Mouse (Mus musculus): Measurements from ENCODE around the gene Rgs19.

Rgs19 gene

DNA sequence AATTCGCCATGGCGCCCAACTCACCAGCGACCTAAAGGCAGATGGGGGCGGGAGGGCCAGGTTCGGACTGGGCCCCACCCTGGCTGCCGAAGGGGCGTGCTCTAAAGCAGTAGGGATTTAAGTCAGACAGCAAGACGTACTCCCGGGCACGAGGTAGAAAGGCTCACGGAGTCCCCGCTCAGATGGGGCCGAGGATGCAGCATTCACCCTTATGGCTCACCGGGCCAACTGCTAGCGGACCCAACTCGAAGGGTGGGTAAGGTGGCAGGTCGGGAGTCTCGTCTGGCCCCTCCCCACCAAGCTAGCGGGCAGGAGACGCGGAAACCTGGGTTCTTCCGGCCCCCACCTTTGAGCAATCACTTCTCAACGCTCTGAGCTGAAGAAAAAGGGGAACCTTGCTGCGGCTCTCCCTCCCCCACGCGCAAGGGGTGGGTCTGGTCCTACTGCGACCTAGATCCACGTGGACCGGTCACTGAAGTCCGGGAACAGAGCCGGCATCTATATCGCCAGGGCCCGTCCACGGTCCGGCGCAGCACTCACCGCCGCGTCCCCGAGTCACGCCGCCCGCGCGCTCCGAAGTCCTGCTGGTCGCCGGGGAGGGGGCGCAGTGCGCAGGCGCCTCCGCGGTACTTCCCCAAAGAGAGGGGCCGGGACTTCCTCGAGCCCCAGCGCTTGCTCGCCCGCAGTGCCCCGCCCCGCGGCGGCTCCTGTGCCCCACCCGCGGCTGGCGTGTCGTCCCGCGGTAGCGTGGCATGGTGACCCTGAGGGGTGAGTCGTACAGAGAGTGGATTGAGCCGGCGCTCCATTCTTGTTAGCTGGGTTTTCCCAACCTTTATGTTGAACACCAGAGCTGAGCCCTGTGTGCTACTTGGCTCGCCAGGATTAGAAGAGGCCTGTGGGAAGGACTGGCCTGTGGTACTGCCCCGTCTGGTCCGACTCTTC is at the start of gene Rgs19:
Rgs19 (minus strand) TSS at position 639 of the 942 bp plus-strand sequence.
- peak; percentile 61 for DNase-seq (ENCODE audit: low spot score)

DNA sequence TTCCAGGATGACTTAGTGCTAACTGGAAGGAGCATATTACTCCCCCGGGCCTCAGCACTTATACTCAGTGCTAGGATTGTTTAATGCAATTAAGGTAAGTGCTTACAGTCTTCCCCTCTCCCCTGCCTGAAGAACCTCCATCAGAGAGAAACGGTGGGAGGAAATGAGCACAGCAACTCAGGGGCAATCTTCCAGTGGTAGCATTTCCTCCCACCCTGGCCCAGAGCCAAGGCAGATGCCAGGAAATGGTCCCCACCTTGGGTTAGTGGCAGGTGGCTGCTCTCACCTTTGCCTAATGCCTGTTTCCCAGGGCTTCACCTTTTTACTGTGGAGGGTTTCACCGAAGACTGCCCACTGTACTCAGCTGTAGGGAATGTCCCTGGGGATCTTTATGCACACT is 36.3 kb upstream of the Rgs19 start:
- DNase-seq (ENCODE audit: low spot score), result no peak

DNA sequence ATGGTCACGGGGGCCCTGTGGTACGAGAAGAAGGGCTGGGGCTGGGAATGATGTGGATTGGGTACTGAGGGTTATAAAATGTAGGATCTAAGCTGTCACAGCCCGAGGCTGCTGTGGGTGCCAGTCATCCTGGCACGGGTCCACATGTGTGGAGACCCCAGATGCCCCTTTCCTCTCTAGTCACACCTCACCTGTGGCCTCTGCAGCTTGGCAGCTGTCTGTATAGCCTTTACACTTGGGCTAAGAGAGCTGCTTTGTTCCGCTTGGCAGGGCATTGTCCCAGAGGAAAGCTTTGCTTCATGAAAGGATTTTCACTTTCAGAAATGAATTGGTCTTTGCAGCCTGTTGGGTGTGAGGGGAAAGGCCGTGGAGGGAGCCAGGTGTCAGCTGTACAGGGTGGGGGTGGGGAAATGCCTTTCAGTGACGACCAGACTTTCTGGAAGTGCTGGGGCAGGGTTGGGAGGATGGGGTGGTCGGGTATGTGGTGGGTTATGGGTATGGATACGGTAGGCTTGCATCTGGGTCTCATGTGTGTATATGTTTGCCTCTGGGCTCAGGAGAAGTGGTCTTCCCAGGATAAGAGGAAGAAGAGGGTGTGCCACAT is 34.0 kb upstream of the Rgs19 start:
- DNase-seq (ENCODE audit: low spot score), result no peak

DNA sequence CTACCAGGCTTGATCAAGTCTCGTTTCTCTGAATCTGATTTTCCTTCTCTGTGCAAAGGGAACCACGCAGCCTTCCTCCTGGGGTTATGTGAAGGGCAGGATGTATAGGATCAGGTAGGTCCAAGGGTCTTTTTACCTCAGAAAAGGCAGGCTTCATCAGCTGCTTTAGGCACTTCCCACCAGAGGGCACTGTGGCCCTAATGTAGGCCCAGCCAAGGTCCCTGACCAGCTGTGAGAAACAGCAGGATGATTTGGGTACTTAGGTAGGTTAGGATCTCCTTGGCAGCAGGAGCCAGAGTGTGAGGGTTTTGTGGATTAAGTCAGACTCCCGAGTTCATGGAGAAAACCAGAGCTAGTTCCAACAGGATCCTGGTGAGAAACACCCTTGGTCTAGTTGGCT is 28.4 kb upstream of the Rgs19 start:
- peak; percentile 7 for DNase-seq (ENCODE audit: low spot score)

DNA sequence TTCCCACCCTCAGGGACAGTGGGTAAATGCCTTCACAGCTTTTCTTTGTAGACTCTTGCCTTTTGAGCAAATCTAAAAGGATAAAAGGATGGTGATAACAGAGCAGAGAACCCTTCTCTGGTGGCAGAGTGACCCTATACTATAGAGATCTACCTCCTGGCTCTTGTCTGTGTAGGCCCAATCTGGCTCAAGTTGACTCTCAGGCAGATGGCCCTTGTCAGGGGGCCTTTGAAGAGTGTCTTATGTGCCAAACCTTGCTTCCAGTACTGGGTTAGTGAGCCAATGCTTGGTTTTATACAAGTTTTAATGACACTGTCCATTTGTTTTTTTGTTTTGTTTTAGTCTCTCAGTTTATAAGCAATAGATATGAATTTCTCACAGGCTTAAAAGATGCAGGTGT is 27.4 kb upstream of the Rgs19 start:
- DNase-seq (ENCODE audit: low spot score), result no peak

DNA sequence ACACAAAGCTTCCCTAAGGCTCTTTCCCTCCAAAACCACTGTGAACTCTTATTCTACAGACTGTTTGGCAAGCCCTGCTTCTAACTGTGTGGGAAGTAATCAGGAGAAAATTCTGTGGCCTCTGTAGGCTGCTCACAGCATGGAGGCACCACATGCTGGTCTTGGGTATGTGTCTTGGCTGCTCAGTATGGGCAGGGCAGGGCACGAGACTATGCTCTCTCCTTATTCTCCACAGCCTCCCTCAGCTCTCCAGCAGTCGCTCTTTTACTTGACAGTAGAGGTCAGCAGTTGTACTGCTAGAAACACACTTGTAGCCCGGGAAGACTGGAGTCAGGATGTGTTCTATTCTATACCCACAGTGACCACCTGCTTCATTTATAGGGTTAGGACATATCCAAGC is 26.3 kb upstream of the Rgs19 start:
- DNase-seq (ENCODE audit: low spot score), result no peak

DNA sequence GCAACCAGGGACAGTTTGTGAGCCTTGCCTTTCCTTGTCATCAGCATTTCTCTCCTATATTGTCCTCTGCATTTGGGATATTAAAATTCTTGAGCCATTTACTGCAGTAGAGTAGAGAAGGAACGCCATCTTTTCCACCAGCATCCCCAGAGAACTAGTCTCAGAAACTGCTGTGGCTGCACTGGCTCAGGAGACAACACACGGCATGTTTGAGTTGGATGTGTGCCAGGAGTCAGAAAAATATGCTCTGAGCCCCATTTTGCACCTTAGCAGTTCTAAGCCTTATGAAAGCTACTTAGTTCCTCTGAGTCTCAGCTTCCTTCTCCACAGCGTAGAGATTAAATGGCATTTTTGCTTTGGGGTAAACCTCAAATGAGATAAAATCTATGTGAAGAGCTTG is 23.2 kb upstream of the Rgs19 start:
- DNase-seq (ENCODE audit: low spot score), result no peak

DNA sequence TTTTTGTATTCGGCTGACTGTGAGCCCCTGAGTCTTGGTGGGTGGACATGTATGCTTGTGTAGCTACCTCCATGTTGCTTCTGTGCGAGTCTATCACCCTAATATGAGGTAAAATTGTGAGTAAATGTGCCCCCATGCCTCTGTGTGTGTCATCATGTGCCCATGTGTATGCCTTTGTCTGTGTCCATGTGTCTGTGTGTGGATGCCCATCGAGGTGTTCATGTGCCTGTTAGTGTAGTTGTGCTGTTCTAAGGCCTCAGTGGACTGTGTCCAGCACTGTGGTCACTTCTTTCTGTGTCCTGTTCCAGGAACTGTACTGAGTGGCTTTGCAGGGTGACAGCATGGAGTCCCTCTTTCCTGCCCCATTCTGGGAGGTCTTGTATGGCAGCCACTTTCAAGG is 21.6 kb upstream of the Rgs19 start:
- DNase-seq (ENCODE audit: low spot score), result no peak

DNA sequence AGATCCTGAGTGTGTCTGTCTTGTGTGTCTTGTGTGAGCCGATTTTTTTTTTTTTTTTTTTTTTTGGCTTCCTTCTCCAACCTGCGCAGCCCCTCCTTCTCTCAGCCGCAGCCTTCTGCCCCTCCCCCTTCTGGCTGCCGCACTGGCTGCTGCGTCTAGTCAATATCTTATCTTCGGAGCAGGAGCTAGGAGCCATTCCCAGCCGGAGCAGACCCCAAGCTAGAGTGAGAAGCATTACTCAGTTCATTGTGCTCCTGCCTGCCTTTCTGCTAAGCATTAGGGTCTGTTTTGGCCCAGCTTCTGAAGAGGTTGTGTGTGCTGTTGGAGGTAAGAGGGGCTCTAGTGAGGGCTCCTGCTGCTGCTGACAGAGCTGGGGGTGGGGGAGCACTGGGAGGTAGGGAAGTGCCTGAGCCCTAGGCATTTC is 21.1 kb upstream of the Rgs19 start, which contains the start of gene Oprl1:
Oprl1 (plus strand) TSS at position 114 of the 424 bp plus-strand sequence.
- DNase-seq (ENCODE audit: low spot score), result no peak

DNA sequence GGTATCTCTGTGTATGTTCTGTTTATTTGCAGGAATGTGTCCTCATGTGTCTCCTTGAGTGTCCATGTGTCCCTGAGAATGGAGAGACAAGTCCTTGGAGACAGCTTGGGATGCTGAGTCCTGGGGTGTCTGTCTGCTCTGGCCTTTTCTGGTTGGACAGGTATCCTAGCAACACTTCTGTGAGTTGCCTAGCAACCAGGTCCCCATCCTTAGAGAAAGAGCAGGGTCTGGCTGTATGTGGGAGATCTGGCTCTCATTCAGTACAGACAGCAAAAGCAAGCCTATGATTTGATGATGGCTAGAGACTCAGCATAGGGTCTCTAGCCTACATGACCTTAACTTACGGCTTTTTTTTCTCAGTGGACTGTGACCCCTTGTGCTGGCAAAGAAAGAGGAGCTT is 20.0 kb upstream of the Rgs19 start:
- DNase-seq (ENCODE audit: low spot score), result no peak

DNA sequence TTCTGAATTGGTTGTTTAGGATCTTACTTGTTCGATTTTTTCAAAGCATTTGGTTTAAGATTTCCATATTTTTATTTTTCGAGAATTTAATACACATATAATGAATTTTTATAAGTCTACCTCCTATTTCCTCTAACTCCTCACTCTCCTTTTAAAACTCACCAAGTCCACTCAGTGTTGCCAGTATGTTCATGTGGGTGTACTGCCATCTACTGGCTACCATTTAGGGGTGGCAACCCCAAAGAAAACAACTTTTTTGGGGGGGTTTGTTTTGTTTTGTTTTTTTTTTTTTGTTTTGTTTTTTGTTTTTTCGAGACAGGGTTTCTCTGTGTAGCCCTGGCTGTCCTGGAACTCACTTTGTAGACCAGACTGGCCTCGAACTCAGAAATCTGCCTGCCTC is 12.9 kb upstream of the Rgs19 start:
- DNase-seq (ENCODE audit: low spot score), result no peak

DNA sequence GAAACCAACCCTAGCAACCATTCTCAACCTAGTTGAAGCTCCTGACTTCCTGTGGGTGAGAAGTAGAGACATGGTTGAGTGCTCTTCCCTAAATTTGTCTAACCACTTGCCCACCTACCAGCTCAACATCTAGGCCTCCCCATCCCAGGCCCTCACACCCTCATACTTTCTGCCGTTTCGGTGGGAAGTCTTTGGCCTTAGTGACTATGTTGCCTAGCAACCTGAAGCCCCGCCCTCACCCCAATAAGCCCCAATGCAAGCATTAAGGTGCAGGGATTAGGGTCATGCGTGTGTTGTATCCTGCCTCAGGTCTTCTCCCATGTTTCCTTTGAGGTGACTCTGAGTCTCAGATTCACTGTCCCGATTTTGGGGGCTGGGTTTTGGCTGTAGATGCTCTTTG is 4.5 kb upstream of the Rgs19 start, which contains the start of gene Lkaaear1:
Lkaaear1 (minus strand) TSS at position 202 of the 400 bp plus-strand sequence.
- no peak for DNase-seq (ENCODE audit: low spot score)

DNA sequence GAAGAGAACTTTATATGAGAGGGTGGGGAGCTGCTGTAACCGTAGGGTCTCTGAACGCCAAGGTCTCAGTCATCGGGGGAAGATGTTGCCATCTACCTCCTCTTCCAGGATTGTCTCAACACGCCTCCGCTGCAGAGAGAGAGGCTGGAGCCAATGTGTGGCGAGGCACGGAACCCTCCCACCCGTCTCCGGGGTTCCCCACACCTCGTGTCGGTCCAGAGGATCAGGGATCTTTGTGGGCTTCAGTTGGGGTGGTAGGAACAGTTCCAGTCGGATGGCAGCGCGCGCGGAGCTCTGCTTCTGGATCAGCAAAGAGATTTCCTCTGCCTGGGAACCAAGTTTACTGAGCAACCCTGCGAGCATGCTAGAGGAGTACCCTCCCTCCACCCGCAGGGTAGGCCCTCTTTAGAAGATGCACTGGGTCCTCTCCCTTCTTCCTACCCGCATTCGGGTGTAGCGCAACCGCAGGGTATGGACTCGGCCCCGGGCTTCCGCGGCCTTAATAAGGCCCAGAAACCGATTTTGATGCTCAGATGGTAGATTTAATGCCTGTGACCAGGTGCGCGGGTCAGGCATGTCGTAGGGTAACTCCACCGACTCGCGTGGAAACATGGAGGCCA is 3.1 kb upstream of the Rgs19 start:
- no peak for DNase-seq (ENCODE audit: low spot score)

DNA sequence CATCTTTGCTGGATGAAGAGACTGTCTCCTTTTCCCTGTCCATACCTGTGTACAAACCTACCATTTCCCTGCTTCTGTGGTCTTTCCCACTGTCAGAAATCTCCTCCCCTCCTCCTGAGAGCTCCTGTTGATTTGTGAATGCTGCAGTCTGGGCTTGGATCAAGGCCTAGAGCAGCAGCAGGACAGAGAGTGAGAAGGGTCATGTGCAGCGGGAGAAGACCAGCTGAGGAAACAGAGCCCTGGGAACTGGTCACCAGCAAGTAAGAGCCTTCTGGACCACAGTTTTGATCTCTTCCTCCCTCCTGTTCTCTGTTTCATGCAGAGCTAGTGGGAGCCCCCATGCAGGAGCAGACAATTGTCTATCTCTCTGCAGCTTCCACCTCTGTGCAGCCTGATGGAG is 2.0 kb upstream of the Rgs19 start:
- no peak for DNase-seq (ENCODE audit: low spot score)

DNA sequence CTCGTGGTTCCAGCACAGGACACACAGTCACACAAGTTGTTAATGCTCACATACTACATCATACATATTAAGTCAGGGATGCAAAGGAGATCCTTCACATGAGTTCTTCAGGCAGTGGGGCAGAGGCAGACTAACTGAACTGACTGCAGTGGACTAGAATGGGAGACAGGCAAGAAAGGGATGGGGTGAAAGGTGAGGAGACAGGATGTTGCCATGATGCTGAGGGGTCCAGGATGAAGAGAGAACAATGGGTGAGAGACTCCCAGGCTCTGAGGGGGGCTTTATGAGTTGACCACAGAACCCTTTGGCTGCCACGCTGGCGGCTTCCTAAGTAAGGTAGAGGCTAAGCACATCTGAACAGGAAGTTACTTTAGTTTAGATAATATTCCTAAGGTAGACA is 804 bp upstream of the Rgs19 start:
- no peak for DNase-seq (ENCODE audit: low spot score)

DNA sequence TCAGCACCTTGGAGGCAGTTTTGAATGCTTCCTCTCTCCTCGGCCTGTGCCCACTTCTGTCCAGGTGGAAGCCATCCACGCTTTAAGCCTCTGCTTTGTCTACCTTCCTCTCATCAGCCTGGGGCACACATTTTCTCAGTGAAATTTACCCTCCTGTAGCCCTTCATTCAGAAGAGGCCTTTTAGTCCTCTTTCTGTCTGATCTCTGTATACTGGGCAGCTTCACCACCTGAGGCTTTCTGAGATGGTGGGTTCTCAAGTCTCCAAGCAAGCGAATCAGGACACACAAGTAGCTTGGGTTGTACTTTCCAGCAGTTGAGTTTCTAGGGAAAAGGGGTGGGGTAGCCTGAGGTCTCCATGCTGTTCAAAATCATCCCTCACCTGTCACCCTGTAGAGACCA is 1.5 kb downstream of the Rgs19 start:
- no peak for DNase-seq (ENCODE audit: low spot score)

DNA sequence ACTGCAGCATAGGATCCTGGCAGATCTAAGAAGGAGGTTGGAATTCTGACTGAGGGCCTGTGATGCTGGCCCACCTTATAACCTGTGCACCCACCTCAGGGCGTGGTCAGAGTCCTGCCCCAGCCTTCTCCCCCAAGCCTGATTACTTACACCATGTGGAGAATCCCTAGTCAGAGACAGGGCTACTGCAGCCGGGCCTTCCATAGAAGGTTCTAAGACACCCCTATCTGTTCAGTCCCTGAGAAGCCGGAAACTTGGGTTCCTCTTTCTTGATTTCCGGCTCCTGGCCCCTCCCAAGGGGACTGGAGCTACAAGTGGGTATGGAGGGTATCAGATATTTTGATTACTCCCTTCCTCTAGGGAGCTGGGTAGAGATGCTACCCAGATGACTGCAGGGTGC is 2.2 kb downstream of the Rgs19 start:
- DNase-seq (ENCODE audit: low spot score), result no peak

DNA sequence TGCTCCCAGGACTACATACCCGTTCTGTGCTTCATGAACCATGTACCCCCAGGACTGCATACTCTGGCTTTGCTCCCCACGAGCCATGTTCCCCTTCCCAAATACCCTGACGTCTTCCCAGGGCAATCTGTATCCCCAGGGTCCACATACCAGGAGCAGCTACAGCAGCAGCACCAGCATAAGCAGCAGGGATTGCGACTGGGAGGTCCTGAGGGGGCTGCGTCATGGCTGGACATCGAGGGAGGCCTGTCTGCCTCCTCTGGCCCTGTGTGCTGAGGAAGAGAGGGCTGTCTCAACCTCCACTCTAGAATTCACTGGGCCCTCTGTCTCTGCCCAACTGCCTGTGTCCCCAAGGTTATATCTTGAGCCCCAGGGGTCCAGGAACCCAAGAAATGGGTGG is 2.7 kb downstream of the Rgs19 start:
- DNase-seq (ENCODE audit: low spot score), result no peak

DNA sequence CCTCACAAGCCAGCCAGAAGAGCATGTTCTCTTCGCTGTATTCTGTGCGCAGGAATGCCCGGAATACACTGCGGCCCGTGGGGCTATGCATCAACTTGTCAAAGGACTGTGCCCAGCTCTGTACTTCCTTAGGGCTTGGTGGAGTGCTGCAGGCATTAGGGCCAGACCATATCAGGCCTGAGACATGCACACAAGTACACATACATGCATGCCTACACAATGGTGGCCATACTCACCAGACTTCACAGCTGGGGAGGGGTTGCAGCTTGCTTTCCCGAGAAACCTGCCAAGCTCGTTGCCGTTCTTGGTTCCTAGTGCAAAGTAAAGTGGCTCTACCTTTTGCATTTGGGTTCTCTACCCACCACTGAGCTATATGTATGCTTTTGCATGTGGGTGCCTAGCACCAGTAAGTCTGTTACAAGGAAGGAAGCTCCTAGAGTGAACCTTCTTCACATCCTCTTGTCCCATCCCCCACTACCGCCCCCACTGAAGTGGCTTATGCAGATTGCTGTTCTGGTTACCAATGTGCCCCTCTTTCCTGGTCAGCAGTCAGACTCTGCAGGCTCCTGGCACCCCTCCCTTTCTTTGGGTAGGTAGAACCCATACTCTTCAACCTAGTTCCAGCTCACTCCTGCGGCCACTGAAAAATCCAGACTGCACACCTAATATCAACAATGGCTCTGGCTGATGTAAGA is 4.2 kb downstream of the Rgs19 start:
- no peak for DNase-seq (ENCODE audit: low spot score)

DNA sequence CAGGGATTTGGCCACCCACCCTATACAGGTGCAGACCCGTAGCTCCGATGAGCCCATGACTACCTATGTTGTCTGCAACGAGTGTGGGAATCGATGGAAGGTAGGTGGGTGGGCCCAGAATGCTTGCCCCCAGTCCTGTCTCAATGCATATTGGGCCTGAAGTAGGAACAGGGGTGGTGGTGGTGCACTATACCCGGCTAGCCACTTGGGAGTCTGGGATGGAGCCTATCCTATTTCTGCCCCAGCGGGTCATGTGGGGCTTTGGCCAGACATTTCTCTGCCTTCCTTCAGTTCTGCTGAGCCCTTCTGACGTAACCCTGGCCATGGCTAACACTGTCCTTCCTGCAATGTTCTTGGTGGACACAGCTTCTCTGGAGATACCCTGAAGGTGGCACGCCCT is 6.2 kb downstream of the Rgs19 start:
- DNase-seq (ENCODE audit: low spot score), result no peak

DNA sequence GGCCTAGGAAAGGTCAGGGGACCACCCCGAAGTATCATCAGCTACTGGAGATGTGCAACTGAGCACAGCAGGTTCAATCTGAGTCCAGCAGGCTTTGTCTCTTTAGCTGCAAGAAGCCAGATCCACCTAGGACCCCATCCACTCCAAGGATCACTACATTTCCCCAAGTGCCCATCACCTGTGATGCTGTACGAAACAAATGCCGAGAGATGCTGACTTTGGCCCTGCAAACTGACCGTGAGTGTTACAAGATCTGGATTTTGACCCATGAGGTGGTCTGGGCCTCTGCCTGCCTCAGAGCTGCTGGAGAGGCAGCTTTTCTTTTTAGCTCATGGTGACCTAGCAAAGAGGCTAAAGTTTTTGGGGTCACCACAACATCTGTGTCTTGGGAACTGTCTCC is 8.1 kb downstream of the Rgs19 start:
- DNase-seq (ENCODE audit: low spot score), result no peak

DNA sequence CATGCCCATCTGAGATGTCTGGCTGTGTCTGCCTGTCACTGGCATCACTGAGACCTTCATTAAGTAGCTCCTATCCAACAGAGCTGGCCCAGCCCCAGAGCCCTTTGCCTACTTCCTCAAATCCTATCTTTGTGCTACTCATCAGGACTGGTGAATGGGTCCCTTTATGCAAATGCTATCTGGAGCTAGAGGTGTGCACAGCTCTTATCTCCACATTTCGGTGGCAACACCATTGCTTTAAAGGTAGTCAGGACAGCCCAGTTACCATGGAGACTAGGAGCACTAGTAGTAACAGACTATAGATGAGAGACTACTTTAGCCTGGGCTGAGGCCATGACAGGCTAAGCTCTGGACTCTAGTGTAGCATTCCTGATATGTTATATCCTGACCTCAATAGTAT is 9.1 kb downstream of the Rgs19 start:
- no peak for DNase-seq (ENCODE audit: low spot score)

Data from ovary, postnatal 14 days (tissue).